Mouse (Mus musculus) kidney, embryonic 16.5 days (tissue): ENCODE results near the gene Gm5617. TPM values are rescaled to one million over a fixed set of nuclear protein-coding genes. Genes with fewer than 3 reads are reported as not detected.
"Not testable (repeated sequence)": the region's sequence is repeated elsewhere in the genome, so short reads cannot be mapped to it uniquely, and the experiment has no call there.

Experiments
- ATAC-seq: fragments of 200-750 bp; cut with Nextera tagmentation; 2 replicates; pipeline ENCODE4 v1.8.0; 2017; ENCODE audit warnings: moderate TSS enrichment; ENCODE audit not compliant: low FRiP score, low TSS enrichment
- H3K27ac ChIP-seq: fragments of 300-500 bp; sonication (generic); 2 replicates; pipeline ENCODE4 v1.5.1; 2014; ENCODE audit warnings: low read length
- H3K27me3 ChIP-seq: fragments of 300-500 bp; sonication (generic); 2 replicates; pipeline ENCODE4 v1.6.1; 2014; ENCODE audit warnings: low read length, control low read depth, mixed read lengths; ENCODE audit not compliant: insufficient read depth
- H3K36me3 ChIP-seq: fragments of 300-500 bp; sonication (generic); 2 replicates; pipeline ENCODE4 v1.6.1; 2014; ENCODE audit warnings: low read length, control low read depth, mixed read lengths; ENCODE audit not compliant: insufficient read depth
- H3K4me1 ChIP-seq: fragments of 300-500 bp; sonication (generic); 2 replicates; pipeline ENCODE4 v1.6.1; 2014; ENCODE audit warnings: low read length, control low read depth, mixed read lengths; ENCODE audit not compliant: insufficient read depth
- H3K4me2 ChIP-seq: fragments of 300-500 bp; sonication (generic); replicated peaks from 2 replicates; pipeline ENCODE4 v1.6.1; 2014; ENCODE audit warnings: low read depth, low read length
- H3K4me3 ChIP-seq: fragments of 300-500 bp; sonication (generic); 2 replicates; pipeline ENCODE4 v1.5.1; 2014; ENCODE audit warnings: mild to moderate bottlenecking, low read length
- H3K9ac ChIP-seq: fragments of 300-500 bp; sonication (generic); replicated peaks from 2 replicates; pipeline ENCODE4 v1.6.1; 2014; ENCODE audit warnings: low read length
- H3K9me3 ChIP-seq: fragments of 300-500 bp; sonication (generic); 2 replicates; pipeline ENCODE4 v1.6.1; 2016; ENCODE audit warnings: low read length, control low read depth
- WGBS: fragments of 180-500 bp; shearing (Covaris S2); extraction: QIAGEN DNeasy Blood & Tissue Kit; methylation state at CpG from one replicate; pipeline ENCODE4 v1.1.7; 2014; 5-methylcytosine and 5-hydroxymethylcytosine counted together
- polyA plus RNA-seq: library from polyadenylated mRNA; unstranded; fragments of >200 nt; fragmentation: Nextera tagmentation; extraction: Ambion mirVana; gene quantifications from 2 replicates; pipeline ENCODE4 v1.2.1, GENCODE M21; 2015

Gm5617 gene
- polyA plus RNA-seq, 1 experiment from 2014 or later = 31.5 TPM

GRCm38 (mm10) chr9:48520405-48520804 is 25.2 kb downstream of the Gm5617 start:
- ATAC-seq, H3K36me3 ChIP-seq, H3K27ac ChIP-seq, H3K9me3 ChIP-seq, H3K4me2 ChIP-seq, H3K27me3 ChIP-seq, H3K4me1 ChIP-seq, H3K9ac ChIP-seq, H3K4me3 ChIP-seq: not testable (repeated sequence)
- no CpG with 5 or more reads among the region's 7 CpGs for WGBS

DNA sequence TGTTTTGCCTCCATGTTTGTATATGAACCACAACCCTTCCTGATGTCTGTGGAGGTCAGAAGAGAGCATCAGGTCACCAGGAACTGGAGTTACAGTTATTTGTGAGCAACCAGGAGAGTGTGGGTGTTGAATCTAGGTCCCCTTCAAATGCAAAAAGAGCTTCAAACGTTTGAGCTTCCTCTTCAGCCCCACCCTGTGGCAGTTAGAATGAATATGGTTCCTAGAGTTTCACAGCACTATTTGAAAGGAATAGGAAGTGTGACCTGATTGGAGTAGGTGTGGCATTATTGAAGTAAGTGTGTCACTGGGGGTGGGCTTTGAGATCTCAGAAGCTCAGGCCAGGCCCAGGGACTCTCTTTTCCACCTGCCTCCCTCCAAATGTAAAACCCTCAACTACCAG is 30.3 kb downstream of the Gm5617 start:
- Histone ChIP-seq H3K27me3 (no peaks in the 10 kb centered on the region), H3K4me3 (no peak overlapping the region), H3K27ac (no peak overlapping the region), H3K36me3 (no peaks in the 10 kb centered on the region), H3K9ac (no peak overlapping the region), H3K4me2 (no peak overlapping the region), H3K4me1 (no peaks in the 10 kb centered on the region), H3K9me3 (no peaks in the 10 kb centered on the region)
- WGBS = 10% methylated on average over 1 of the region's 1 CpGs
- ATAC-seq = no peak

- no peaks in the 10 kb centered on the region for H3K27me3 ChIP-seq
- H3K27ac ChIP-seq = no peak overlapping the region
- no peak overlapping the region for H3K4me2 ChIP-seq
- no peaks in the 10 kb centered on the region for H3K9me3 ChIP-seq
- no peak overlapping the region for H3K4me3 ChIP-seq
- ATAC-seq = no peak
- H3K4me1 ChIP-seq = no peaks in the 10 kb centered on the region
- H3K9ac ChIP-seq = no peak overlapping the region
- 93% methylated on average over 4 of the region's 4 CpGs for WGBS
- no peaks in the 10 kb centered on the region for H3K36me3 ChIP-seq
Measured at GRCm38 (mm10) chr9:48526520-48526919, 31.3 kb downstream of the Gm5617 start.

DNA sequence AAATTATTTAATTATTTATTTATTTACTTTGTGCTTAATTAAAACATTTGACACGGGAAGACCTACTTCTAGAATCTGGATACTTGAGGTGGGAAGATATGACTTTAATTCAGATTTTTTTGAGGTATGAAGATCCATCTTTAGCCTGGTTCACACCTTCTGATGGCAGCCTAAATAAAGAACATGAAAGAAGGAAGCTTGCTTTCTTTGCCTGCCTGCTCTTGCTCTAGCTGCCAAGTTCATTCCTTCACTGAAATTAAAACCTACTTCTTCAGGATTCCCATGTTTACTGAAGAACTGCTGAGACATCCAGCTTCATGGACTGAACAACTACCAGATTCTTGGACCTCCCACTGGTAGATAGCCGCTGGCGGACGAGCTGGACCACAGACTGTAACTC is 36.1 kb downstream of the Gm5617 start:
- H3K9ac ChIP-seq = no peak overlapping the region
- WGBS = 88% methylated on average over 4 of the region's 4 CpGs
- no peak overlapping the region for H3K27ac ChIP-seq
- no peaks in the 10 kb centered on the region for H3K27me3 ChIP-seq
- ATAC-seq = no peak
- H3K4me3 ChIP-seq = no peak overlapping the region
- H3K4me2 ChIP-seq = no peak overlapping the region
- H3K4me1 ChIP-seq = no peaks in the 10 kb centered on the region
- H3K36me3 ChIP-seq = no peaks in the 10 kb centered on the region
- H3K9me3 ChIP-seq = no peaks in the 10 kb centered on the region

DNA sequence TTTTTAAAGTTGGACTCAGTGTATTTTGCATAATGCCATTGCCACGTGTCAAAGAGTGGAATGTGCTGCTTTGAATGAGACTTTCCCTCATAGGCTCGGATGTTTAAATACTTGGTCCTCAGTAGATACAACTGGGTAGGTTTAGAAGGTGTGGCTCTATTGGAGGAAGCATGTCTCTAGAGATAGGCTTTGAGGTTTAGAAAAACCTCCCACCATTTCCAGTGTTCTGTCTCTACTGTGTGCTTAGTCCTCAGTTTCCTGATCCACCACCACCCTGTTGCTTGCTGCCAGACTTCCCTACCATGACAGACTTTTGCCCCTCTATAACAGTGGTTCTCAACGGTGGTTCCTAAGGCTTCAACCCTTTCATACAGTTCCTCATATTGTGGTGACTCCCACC is 37.0 kb downstream of the Gm5617 start:
- Histone ChIP-seq H3K4me1 (no peaks in the 10 kb centered on the region), H3K9me3 (no peaks in the 10 kb centered on the region), H3K4me3 (no peak overlapping the region), H3K27ac (no peak overlapping the region), H3K36me3 (no peaks in the 10 kb centered on the region), H3K27me3 (no peaks in the 10 kb centered on the region), H3K9ac (no peak overlapping the region), H3K4me2 (no peak overlapping the region)
- WGBS = 77% methylated on average over 3 of the region's 3 CpGs
- no peak for ATAC-seq

DNA sequence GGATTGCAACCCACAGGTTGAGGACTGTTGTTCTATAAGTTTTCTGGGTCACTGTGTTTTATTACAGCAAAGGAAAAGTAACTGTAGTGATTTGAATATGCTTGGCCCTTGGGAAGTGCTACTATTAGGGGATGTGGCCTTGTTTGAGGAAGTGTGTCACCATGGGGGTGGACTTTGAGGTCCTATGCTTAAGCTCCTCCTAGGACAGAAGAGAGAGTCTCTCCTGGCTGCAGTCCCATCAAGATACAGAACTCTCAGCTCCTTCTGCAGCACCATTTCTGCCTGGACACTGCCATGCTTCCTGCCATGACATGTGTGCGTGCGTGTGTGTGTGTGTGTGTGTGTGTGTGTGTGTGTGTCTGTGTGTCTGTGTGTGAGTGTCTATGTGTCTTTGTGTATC is 37.5 kb downstream of the Gm5617 start:
- ATAC-seq = no peak
- Histone ChIP-seq H3K4me1 (no peaks in the 10 kb centered on the region), H3K4me2 (no peak overlapping the region), H3K9ac (no peak overlapping the region), H3K27ac (no peak overlapping the region), H3K36me3 (no peaks in the 10 kb centered on the region), H3K9me3 (no peaks in the 10 kb centered on the region), H3K4me3 (no peak overlapping the region), H3K27me3 (no peaks in the 10 kb centered on the region)
- WGBS = 79% methylated on average over 2 of the region's 2 CpGs

- no peak overlapping the region for H3K27ac ChIP-seq
- no peaks in the 10 kb centered on the region for H3K27me3 ChIP-seq
- H3K9ac ChIP-seq = no peak overlapping the region
- H3K4me3 ChIP-seq = no peak overlapping the region
- no peaks in the 10 kb centered on the region; the same call in 1 of the 2 replicates for H3K4me1 ChIP-seq
- peak; percentile 35; the same call in 1 of the 2 replicates for ATAC-seq
- WGBS = 36% methylated on average over 1 of the region's 1 CpGs
- H3K9me3 ChIP-seq = peaks cover 4% of the 10 kb centered on the region
- no peaks in the 10 kb centered on the region for H3K36me3 ChIP-seq
- H3K4me2 ChIP-seq = no peak overlapping the region
Measured at GRCm38 (mm10) chr9:48536414-48536813, 41.2 kb downstream of the Gm5617 start.

DNA sequence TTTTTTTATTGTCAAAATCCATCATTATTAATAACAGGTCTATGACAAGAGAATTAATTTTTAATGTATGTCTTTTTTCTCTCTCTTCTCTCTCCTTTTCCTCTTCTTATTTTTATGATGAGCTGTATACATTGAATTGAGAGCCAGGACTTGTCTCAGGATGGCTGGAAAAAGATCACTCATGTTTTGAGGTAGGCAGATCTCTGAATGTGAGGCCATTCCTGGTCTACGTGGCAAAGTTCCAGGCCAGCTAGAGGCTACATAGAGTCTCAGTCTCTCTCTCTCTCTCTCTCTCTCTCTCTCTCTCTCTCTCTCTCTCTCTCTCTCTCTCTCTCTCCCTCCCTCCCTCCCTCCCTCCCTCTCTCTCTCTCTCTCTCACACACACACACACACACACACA is 42.4 kb downstream of the Gm5617 start:
- not testable (repeated sequence) for H3K27ac ChIP-seq, H3K4me1 ChIP-seq, H3K4me2 ChIP-seq, H3K36me3 ChIP-seq, ATAC-seq, H3K4me3 ChIP-seq, H3K9ac ChIP-seq, H3K9me3 ChIP-seq, H3K27me3 ChIP-seq
- WGBS = 35% methylated on average over 1 of the region's 1 CpGs

DNA sequence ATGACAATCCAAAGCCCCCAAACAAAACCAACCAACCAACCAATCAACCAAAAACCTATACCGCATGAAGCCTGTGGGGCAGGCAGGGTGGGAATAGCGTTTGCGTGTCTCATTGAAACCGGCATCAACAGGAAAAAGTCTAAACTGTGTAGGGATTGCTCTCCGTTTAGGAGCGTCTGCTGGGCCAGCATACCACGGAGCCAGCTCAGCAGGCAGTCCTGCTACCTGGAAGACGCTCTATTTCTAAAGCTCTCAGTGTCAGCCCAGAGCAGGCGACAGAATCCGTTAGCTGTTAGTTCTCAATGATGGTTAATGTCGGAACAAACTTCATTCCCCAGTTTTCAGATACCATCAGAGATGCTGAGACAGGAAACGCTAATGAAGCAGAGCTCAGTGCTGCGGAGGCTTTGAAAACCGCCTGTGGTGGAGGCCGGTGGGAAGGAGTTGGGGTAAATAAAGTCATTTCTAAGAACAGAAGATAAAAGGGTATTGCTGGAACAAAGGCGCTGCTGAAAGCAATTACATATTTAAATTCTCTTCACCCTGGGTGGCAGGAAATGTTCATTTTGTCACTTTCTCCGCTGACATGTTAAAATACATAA is 42.9 kb downstream of the Gm5617 start:
- no peak overlapping the region for H3K9ac ChIP-seq
- peaks cover 7% of the 10 kb centered on the region for H3K9me3 ChIP-seq
- no peaks in the 10 kb centered on the region; the same call in 1 of the 2 replicates for H3K4me1 ChIP-seq
- H3K4me3 ChIP-seq = peak overlapping the region; percentile 19
- no peak overlapping the region for H3K27ac ChIP-seq
- WGBS = 8% methylated on average over 17 of the region's 17 CpGs
- H3K36me3 ChIP-seq = no peaks in the 10 kb centered on the region
- ATAC-seq = no peak
- H3K4me2 ChIP-seq = peak overlapping the region; percentile 50
- no peaks in the 10 kb centered on the region for H3K27me3 ChIP-seq

DNA sequence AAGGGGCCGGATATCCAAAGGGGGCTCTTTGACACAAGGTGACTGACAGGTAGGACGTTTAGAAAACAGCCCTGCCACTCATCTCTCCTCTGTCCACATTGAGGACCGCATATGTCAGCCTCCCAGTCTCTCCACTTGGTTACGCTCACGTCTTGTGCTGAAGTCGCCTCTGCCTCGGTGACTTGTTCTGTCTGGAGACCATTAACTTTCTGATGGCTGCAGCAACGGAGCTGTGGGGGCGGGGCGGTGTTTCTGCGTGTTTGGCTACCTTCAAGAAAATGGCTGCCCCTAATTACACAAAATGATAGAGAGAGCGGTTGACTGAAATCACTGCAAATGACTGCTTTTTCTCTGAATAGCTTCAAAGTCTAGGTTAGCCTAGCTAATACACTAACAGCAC is 43.4 kb downstream of the Gm5617 start:
- Histone ChIP-seq H3K4me1 (no peaks in the 10 kb centered on the region; the same call in 1 of the 2 replicates), H3K4me2 (peak overlapping the region; percentile 50), H3K9me3 (peaks cover 7% of the 10 kb centered on the region), H3K27ac (no peak overlapping the region), H3K36me3 (no peaks in the 10 kb centered on the region), H3K9ac (no peak overlapping the region), H3K4me3 (peak overlapping the region; percentile 19), H3K27me3 (no peaks in the 10 kb centered on the region)
- ATAC-seq = no peak
- 12% methylated on average over 12 of the region's 12 CpGs for WGBS
